Mouse (Mus musculus) gonadal fat pad, adult 2 months (tissue): ENCODE data around the gene Clic6. TPM values are rescaled to one million over a fixed set of nuclear protein-coding genes. Genes with fewer than 3 reads are reported as not detected.

ENCODE experiments used
- DNase-seq: peaks from one replicate; pipeline ENCODE4 v3.0.0-alpha.2; 2012; ENCODE audit warnings: low read depth
- polyA plus RNA-seq: library from polyadenylated mRNA; depleted of rRNA; stranded (reverse); fragments of >200 nt; gene quantifications from 2 replicates; pipeline ENCODE4 v1.2.3, GENCODE M21; 2012

Gene Clic6
- polyA plus RNA-seq, 1 experiment = 3.2 TPM

GRCm38 (mm10) chr16:92524651-92525050 is 39.1 kb downstream of the Clic6 start:
- DNase-seq = no peak

GRCm38 (mm10) chr16:92525919-92526318 is 40.4 kb downstream of the Clic6 start:
- DNase-seq = no peak

- DNase-seq = no peak
These were observed 49.7 kb downstream of the Clic6 start for GRCm38 (mm10) chr16:92535258-92535657.

- no peak for DNase-seq
These were observed 52.8 kb downstream of the Clic6 start for GRCm38 (mm10) chr16:92538356-92538755.

- DNase-seq = no peak
These were observed 58.7 kb downstream of the Clic6 start for GRCm38 (mm10) chr16:92544264-92544663.

GRCm38 (mm10) chr16:92548651-92549050 is 63.1 kb downstream of the Clic6 start:
- no peak for DNase-seq

GRCm38 (mm10) chr16:92551266-92552105 is 66.0 kb downstream of the Clic6 start:
- no peak for DNase-seq

- DNase-seq = no peak
These were observed 66.5 kb downstream of the Clic6 start for GRCm38 (mm10) chr16:92552106-92552382.

GRCm38 (mm10) chr16:92552858-92553257 is 67.3 kb downstream of the Clic6 start:
- DNase-seq = no peak

- no peak for DNase-seq
These were observed 69.5 kb downstream of the Clic6 start for GRCm38 (mm10) chr16:92555051-92555450.

GRCm38 (mm10) chr16:92565291-92565690 is 79.8 kb downstream of the Clic6 start:
- DNase-seq = no peak

GRCm38 (mm10) chr16:92565708-92566107 is 80.2 kb downstream of the Clic6 start:
- DNase-seq = no peak

- DNase-seq = no peak
These were observed 80.6 kb downstream of the Clic6 start for GRCm38 (mm10) chr16:92566146-92566545.

- DNase-seq = no peak
These were observed 85.7 kb downstream of the Clic6 start for GRCm38 (mm10) chr16:92571246-92571645.

GRCm38 (mm10) chr16:92573193-92573592 is 87.7 kb downstream of the Clic6 start:
- no peak for DNase-seq

- DNase-seq = no peak
These were observed 90.3 kb downstream of the Clic6 start for GRCm38 (mm10) chr16:92575792-92576191.

- no peak for DNase-seq
These were observed 91.8 kb downstream of the Clic6 start for GRCm38 (mm10) chr16:92577381-92577780.

GRCm38 (mm10) chr16:92578915-92579653 is 93.5 kb downstream of the Clic6 start:
- no peak for DNase-seq

GRCm38 (mm10) chr16:92580981-92581380 is 95.4 kb downstream of the Clic6 start:
- no peak for DNase-seq

GRCm38 (mm10) chr16:92581767-92582166 is 96.2 kb downstream of the Clic6 start:
- no peak for DNase-seq

- DNase-seq = no peak
These were observed 102.3 kb downstream of the Clic6 start for GRCm38 (mm10) chr16:92587836-92588235.
